Mouse (Mus musculus) forebrain, embryonic 16.5 days (tissue): ENCODE measurements around the gene Arhgef5. TPM values are rescaled to one million over a fixed set of nuclear protein-coding genes. Genes with fewer than 3 reads are reported as not detected.
A peak's percentile ranks its signal among the peaks of the same experiment; 100 is the strongest.

Source experiments
- ATAC-seq: fragments of 200-750 bp; cut with Nextera tagmentation; 2 replicates; pipeline ENCODE4 v1.8.0; 2017; ENCODE audit warnings: mild to moderate bottlenecking, moderate library complexity
- H3K27ac ChIP-seq: fragments of 300-500 bp; sonication (generic); 2 replicates; pipeline ENCODE4 v1.5.1; 2014; ENCODE audit warnings: low read length, control low read depth
- H3K27me3 ChIP-seq: fragments of 300-500 bp; sonication (generic); replicated peaks from 2 replicates; pipeline ENCODE4 v1.6.1; 2014; ENCODE audit warnings: low read length; ENCODE audit not compliant: control insufficient read depth, insufficient read depth
- H3K36me3 ChIP-seq: fragments of 300-500 bp; sonication (generic); 2 replicates; pipeline ENCODE4 v1.6.1; 2014; ENCODE audit not compliant: control insufficient read depth, insufficient read depth
- H3K4me1 ChIP-seq: fragments of 300-500 bp; sonication (generic); replicated peaks from 2 replicates; pipeline ENCODE4 v1.6.1; 2014; ENCODE audit warnings: low read length; ENCODE audit not compliant: control insufficient read depth, insufficient read depth
- H3K4me2 ChIP-seq: fragments of 300-500 bp; sonication (generic); 2 replicates; pipeline ENCODE4 v1.6.1; 2014; ENCODE audit warnings: mild to moderate bottlenecking, low read length, control low read depth
- H3K4me3 ChIP-seq: fragments of 300-500 bp; sonication (generic); replicated peaks from 2 replicates; pipeline ENCODE4 v1.5.1; 2014; ENCODE audit warnings: mild to moderate bottlenecking, low read length, control low read depth
- H3K9ac ChIP-seq: fragments of 300-500 bp; sonication (generic); replicated peaks from 2 replicates; pipeline ENCODE4 v1.6.1; 2014; ENCODE audit warnings: low read depth, low read length, control low read depth
- H3K9me3 ChIP-seq: fragments of 300-500 bp; sonication (generic); 2 replicates; pipeline ENCODE4 v1.6.1; 2016; ENCODE audit warnings: low read length; ENCODE audit not compliant: control insufficient read depth
- WGBS: fragments of 180-500 bp; shearing (Covaris S2); extraction: QIAGEN DNeasy Blood & Tissue Kit; methylation state at CpG from one replicate; pipeline ENCODE4 v1.1.7; 2014; 5-methylcytosine and 5-hydroxymethylcytosine counted together
- polyA plus RNA-seq: library from polyadenylated mRNA; unstranded; fragments of >200 nt; fragmentation: Nextera tagmentation; extraction: Ambion mirVana; gene quantifications from 2 replicates; pipeline ENCODE4 v1.2.1, GENCODE M21; 2015

Gene Arhgef5
- polyA plus RNA-seq, 1 experiment from 2014 or later, result 1.9 TPM

GRCm38 (mm10) chr6:43274123-43274522 lies 8.7 kb downstream of the Arhgef5 start:
- WGBS, result 90% methylated on average over 4 of the region's 4 CpGs
- H3K36me3 ChIP-seq, result no peaks in the 10 kb centered on the region
- no peaks in the 10 kb centered on the region for H3K9me3 ChIP-seq
- H3K27ac ChIP-seq, result no peak overlapping the region
- H3K9ac ChIP-seq, result no peak overlapping the region
- H3K4me2 ChIP-seq, result no peak overlapping the region
- H3K27me3 ChIP-seq, result no peaks in the 10 kb centered on the region
- H3K4me1 ChIP-seq, result no peaks in the 10 kb centered on the region
- ATAC-seq, result no peak
- H3K4me3 ChIP-seq, result no peak overlapping the region

DNA sequence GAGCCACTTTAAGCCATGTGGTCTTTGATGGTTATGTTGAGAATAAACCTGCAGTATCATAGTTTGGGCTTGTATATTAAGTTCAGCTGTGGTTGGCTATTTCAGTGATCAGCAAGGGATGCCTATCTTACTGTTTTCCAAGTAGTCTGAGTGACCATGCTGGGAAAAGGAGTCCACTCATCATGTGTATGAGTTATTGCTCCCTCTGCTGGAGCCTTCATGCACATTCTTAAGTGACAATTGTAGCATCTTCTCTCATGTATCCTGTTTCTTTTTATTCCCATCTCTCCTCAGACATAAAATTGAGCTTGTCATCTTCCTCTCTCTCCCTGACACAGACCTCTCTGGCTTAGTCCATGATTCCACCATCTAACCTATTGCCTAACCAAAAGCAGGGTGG lies 12.9 kb downstream of the Arhgef5 start:
- Histone ChIP-seq H3K9ac (no peak overlapping the region), H3K27me3 (no peaks in the 10 kb centered on the region), H3K27ac (no peak overlapping the region), H3K4me1 (no peaks in the 10 kb centered on the region), H3K9me3 (no peaks in the 10 kb centered on the region), H3K4me3 (no peak overlapping the region), H3K36me3 (no peaks in the 10 kb centered on the region), H3K4me2 (no peak overlapping the region)
- ATAC-seq, result no peak

GRCm38 (mm10) chr6:43280481-43280880 lies 15.1 kb downstream of the Arhgef5 start:
- 95% methylated on average over 5 of the region's 5 CpGs for WGBS
- Histone ChIP-seq H3K9me3 (no peaks in the 10 kb centered on the region), H3K27ac (no peak overlapping the region), H3K36me3 (no peaks in the 10 kb centered on the region), H3K4me2 (no peak overlapping the region), H3K27me3 (no peaks in the 10 kb centered on the region), H3K4me1 (no peaks in the 10 kb centered on the region), H3K9ac (no peak overlapping the region), H3K4me3 (no peak overlapping the region)
- no peak for ATAC-seq

DNA sequence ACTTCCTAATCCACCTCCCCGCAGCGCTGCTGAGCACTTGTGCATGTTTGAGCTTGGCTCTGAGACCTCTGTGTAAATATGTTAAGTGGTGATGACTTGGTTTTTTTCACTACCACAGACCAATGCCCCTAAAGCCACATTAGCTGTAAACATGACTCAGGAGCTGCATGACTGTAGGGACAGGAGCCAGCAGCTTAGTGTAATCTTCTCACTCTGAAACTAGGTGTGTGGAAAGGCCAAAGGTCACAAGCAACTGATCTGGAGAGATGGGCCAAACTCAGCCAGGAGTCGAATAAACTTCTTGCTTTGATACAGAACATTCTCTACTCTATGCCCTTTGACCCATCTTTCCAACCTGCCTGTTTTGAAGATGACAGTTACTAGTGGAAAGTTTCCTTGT lies 26.7 kb downstream of the Arhgef5 start:
- Histone ChIP-seq H3K4me3 (no peak overlapping the region), H3K27ac (no peak overlapping the region), H3K9me3 (no peaks in the 10 kb centered on the region), H3K4me1 (no peaks in the 10 kb centered on the region), H3K4me2 (no peak overlapping the region), H3K27me3 (no peaks in the 10 kb centered on the region), H3K36me3 (no peaks in the 10 kb centered on the region), H3K9ac (no peak overlapping the region)
- 83% methylated on average over 3 of the region's 3 CpGs for WGBS
- no peak for ATAC-seq

DNA sequence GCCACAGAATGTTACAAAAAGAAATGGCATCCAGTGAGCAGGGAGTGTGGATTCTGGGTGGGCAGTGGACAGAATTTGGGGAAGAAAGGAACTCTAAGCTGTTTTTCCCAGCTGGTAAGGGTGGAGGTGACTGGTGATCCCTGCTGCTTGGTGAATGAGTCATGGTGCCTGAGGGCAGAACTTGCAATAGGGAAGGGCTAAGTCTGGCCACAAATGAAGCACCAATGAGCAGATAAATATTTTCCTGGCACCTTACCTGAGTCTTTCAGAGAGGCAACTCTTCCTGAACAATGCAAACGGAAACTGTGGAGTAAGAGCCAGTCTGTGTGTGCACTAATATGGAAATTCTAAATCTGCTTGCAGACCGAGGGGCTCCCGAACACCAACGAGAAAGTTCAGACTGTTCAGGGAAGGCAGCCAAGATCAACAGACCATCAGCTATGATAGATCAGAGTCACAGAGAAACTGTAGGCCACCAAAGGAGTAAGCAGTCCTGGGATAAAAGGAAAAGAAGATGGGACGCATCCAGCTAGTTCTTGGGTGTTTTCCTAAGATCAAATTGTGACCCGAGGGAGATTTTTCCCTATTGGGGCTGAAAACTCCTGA lies 27.2 kb downstream of the Arhgef5 start:
- H3K9ac ChIP-seq, result no peak overlapping the region
- H3K4me1 ChIP-seq, result 0 out of 2 replicates have a peak, but pooled peaks cover under 1% of the 10 kb centered on the region
- no peak overlapping the region for H3K27ac ChIP-seq
- no peak overlapping the region for H3K4me2 ChIP-seq
- ATAC-seq, result no peak
- no peaks in the 10 kb centered on the region for H3K36me3 ChIP-seq
- 60% methylated on average over 6 of the region's 6 CpGs for WGBS
- no peak overlapping the region for H3K4me3 ChIP-seq
- H3K9me3 ChIP-seq, result no peaks in the 10 kb centered on the region
- no peaks in the 10 kb centered on the region for H3K27me3 ChIP-seq

GRCm38 (mm10) chr6:43293175-43293574 lies 27.8 kb downstream of the Arhgef5 start:
- 80% methylated on average over 7 of the region's 7 CpGs for whole genome bisulfite sequencing
- H3K9me3 ChIP-seq, result no peaks in the 10 kb centered on the region
- H3K9ac ChIP-seq, result no peak overlapping the region
- no peak overlapping the region for H3K4me2 ChIP-seq
- no peak overlapping the region for H3K4me3 ChIP-seq
- H3K27ac ChIP-seq, result no peak overlapping the region
- H3K36me3 ChIP-seq, result no peaks in the 10 kb centered on the region
- 0 out of 2 replicates have a peak, but pooled peaks cover 3% of the 10 kb centered on the region for H3K4me1 ChIP-seq
- ATAC-seq, result no peak
- H3K27me3 ChIP-seq, result no peaks in the 10 kb centered on the region

GRCm38 (mm10) chr6:43295908-43296307 lies 30.5 kb downstream of the Arhgef5 start:
- ATAC-seq, result peak; percentile 21; the same call in 1 of the 2 replicates
- 44% methylated on average over 5 of the region's 5 CpGs for WGBS
- no peaks in the 10 kb centered on the region for H3K27me3 ChIP-seq

GRCm38 (mm10) chr6:43296798-43297507 lies 31.6 kb downstream of the Arhgef5 start:
- WGBS, result 40% methylated on average over 7 of the region's 7 CpGs

More at GRCm38 (mm10) chr6:43295908-43296307, 30.5 kb downstream of the Arhgef5 start:
- Histone ChIP-seq H3K9me3 (no peaks in the 10 kb centered on the region), H3K4me3 (no peak overlapping the region), H3K4me2 (no peak overlapping the region), H3K4me1 (0 out of 2 replicates have a peak, but pooled peaks cover 3% of the 10 kb centered on the region), H3K27ac (no peak overlapping the region), H3K9ac (no peak overlapping the region), H3K36me3 (no peaks in the 10 kb centered on the region)

DNA sequence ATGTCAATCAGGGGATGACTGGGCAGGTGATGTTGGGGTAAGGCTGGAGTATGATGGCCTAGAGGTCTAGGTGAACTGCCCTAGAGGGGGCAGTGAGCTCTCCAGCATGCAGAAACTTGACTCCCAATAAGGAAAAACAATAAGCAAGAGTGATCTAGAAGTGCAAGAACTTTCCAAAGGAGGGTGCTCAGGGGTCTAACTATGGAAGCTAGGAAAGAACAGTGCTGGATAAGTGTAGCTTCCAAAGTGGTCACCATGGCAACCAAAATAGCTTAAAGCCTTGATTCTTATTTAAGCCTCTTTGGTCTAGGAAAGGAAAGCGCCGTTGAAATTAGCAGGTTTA lies 32.1 kb downstream of the Arhgef5 start:
- ATAC-seq, result peak; percentile 79
- Histone ChIP-seq H3K4me2 (no peak overlapping the region), H3K4me3 (no peak overlapping the region), H3K9ac (no peak overlapping the region), H3K36me3 (no peaks in the 10 kb centered on the region), H3K27me3 (no peaks in the 10 kb centered on the region), H3K27ac (no peak overlapping the region), H3K4me1 (0 out of 2 replicates have a peak, but pooled peaks cover 3% of the 10 kb centered on the region), H3K9me3 (no peaks in the 10 kb centered on the region)
- WGBS, result 8% methylated on average over 2 of the region's 2 CpGs

More at GRCm38 (mm10) chr6:43296798-43297507, 31.6 kb downstream of the Arhgef5 start:
- no peak overlapping the region for H3K9ac ChIP-seq
- no peaks in the 10 kb centered on the region for H3K27me3 ChIP-seq
- H3K36me3 ChIP-seq, result no peaks in the 10 kb centered on the region
- no peak overlapping the region for H3K27ac ChIP-seq
- no peaks in the 10 kb centered on the region for H3K9me3 ChIP-seq
- H3K4me1 ChIP-seq, result 0 out of 2 replicates have a peak, but pooled peaks cover 3% of the 10 kb centered on the region
- no peak overlapping the region for H3K4me3 ChIP-seq
- ATAC-seq, result peak; percentile 81
- no peak overlapping the region for H3K4me2 ChIP-seq
